Mouse (Mus musculus) ES-E14 (cell line): Measurements from ENCODE around the gene Sema3b.

ENCODE experiments used
- HCFC1 ChIP-seq: IDR thresholded peaks from 2 replicates; pipeline ENCODE4 v1.6.1; 2012; ENCODE audit warnings: low read length, inconsistent platforms, borderline replicate concordance; ENCODE audit not compliant: insufficient read depth
- ZC3H11A ChIP-seq: IDR thresholded peaks from 2 replicates; pipeline ENCODE4 v1.6.1; 2012; ENCODE audit warnings: low read depth, mild to moderate bottlenecking, inconsistent platforms, low read length, borderline replicate concordance

- TF ChIP-seq HCFC1 (no peak), ZC3H11A (no peak)
Observed at GRCm38 (mm10) chr9:107646975-107647374, 37.9 kb upstream of the Sema3b start.
